ENCODE assay signal across 15 mouse cellular contexts in the genomic region with DNA sequence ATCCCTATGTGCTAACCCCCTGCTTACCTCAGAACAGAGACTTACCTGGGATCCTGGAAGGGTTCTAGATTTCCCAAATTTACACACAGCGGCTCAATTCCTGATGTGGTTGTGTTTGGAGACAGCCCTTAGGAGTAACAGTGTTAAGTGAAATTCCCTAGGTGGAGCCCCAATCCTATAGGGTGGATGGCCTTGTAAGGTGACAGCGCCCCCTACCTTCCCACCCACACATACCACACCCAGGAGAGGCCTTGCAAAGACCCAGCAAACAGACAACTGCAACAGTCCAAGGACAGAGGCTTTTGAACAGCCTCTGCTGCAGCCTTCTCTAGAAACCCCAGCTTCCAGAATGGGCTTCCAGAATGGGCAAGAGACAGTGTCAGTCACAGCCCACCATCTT.
A peak's percentile ranks its signal among the peaks of the same experiment; 100 is the strongest.
DNase-seq lines count a peak whose midpoint lies in the region; ATAC-seq and TF ChIP-seq lines count a peak whose summit lies in the region.
"Had no signal": no experiment of that assay in that cellular context is flagged by ENCODE, and none has a peak within 500 bp of the region (broad histone marks: within the 10 kb centered on the region; RNA-seq: fewer than 3 reads in every experiment).

No protein-coding gene starts in this region.

- TF ChIP-seq POLR2A in testis, adult 2 months (IDR thresholded peaks at IDR 0.05; ENCODE audit: control insufficient read depth, low read depth, low read length) = no peak

- H3K27ac ChIP-seq in layer of hippocampus, adult 2 months = no peak overlapping the region
- no peak overlapping the region for H3K27ac ChIP-seq in testis, adult 2 months (ENCODE audit: control insufficient read depth, insufficient read depth, low read depth, low read length)
- H3K27ac ChIP-seq: embryonic facial prominence, embryonic 10.5 days; kidney, embryonic 15.5 days had no signal

- no peaks in the 10 kb centered on the region for H3K36me3 ChIP-seq in testis, adult 2 months (ENCODE audit: control insufficient read depth, insufficient read depth, low read length)
- H3K36me3 ChIP-seq: embryonic facial prominence, embryonic 10.5 days; kidney, embryonic 15.5 days had no signal

- DNase-seq in CD4-positive, CD25-positive, alpha-beta regulatory T cell, adult 2 months (ENCODE audit: low read depth, low spot score) = peak; percentile 5
- DNase-seq in layer of hippocampus, adult 2 months (ENCODE audit: low spot score in 2 of 2) = no peak
- DNase-seq in layer of hippocampus, adult 11-12 months (ENCODE audit: low spot score) = no peak
- no peak for DNase-seq in testis, postnatal 14 days (ENCODE audit: low spot score)
- no peak for DNase-seq in MN1 (ENCODE audit: low spot score)
- no peak for DNase-seq in embryo, embryonic 10.5 days (ENCODE audit: low spot score)
- DNase-seq: cerebellum, adult 8-10 months; heart, adult 11 months; right cerebral cortex, postnatal 25 days had no signal

- no peak for ATAC-seq in CD4-positive, CD25-positive, alpha-beta regulatory T cell, adult 4 months
- ATAC-seq: hindbrain, embryonic 16.5 days had no signal

- peak; percentile 51 for TF ChIP-seq CTCF in layer of hippocampus, adult 2 months (conservative IDR thresholded peaks at IDR 0.05)
- TF ChIP-seq CTCF in testis, adult 2 months (IDR thresholded peaks at IDR 0.05; ENCODE audit: control insufficient read depth, insufficient read depth, insufficient replicate concordance, low read depth, low read length) = peak; percentile 33; the same call in 1 of the 2 replicates

- H3K4me1 ChIP-seq in testis, adult 2 months (ENCODE audit: control insufficient read depth, insufficient read depth, low read length) = no peaks in the 10 kb centered on the region; the same call in 1 of the 2 replicates
- H3K4me1 ChIP-seq: megakaryocyte, embryonic 14.5 days had no signal

- no peaks in the 10 kb centered on the region for H3K27me3 ChIP-seq in testis, adult 2 months (ENCODE audit: control insufficient read depth, insufficient read depth, low read length)
- H3K27me3 ChIP-seq: kidney, embryonic 15.5 days had no signal

- H3K4me3 ChIP-seq in layer of hippocampus, adult 2 months = no peak overlapping the region
- no peak overlapping the region for H3K4me3 ChIP-seq in testis, adult 2 months (ENCODE audit: control insufficient read depth, low read depth, low read length)
- H3K4me3 ChIP-seq: embryonic facial prominence, embryonic 10.5 days; kidney, embryonic 15.5 days; megakaryocyte, embryonic 14.5 days had no signal
